Mouse (Mus musculus): Measurements from ENCODE around the gene Ccnyl1.
"Not testable (repeated sequence)": the region's sequence is repeated elsewhere in the genome, so short reads cannot be mapped to it uniquely, and the experiment has no call there.

Ccnyl1 gene

GRCm38 (mm10) chr1:64690213-64691013 is at the start of gene Ccnyl1:
TSS of gene Ccnyl1 (plus strand) at chr1:64690455.
- peak; percentile 95 for DNase-seq (ENCODE audit: low spot score)

- DNase-seq (ENCODE audit: low spot score), result no peak
Measured at GRCm38 (mm10) chr1:64641069-64641468, 49.2 kb upstream of the Ccnyl1 start.

GRCm38 (mm10) chr1:64642541-64642940 is 47.7 kb upstream of the Ccnyl1 start:
- DNase-seq (ENCODE audit: low spot score), result not testable (repeated sequence)

GRCm38 (mm10) chr1:64644513-64644912 is 45.7 kb upstream of the Ccnyl1 start:
- no peak for DNase-seq (ENCODE audit: low spot score)

- DNase-seq (ENCODE audit: low spot score), result peak; percentile 2
Measured at GRCm38 (mm10) chr1:64649362-64650124, 40.7 kb upstream of the Ccnyl1 start.

- DNase-seq (ENCODE audit: low spot score), result no peak
Measured at GRCm38 (mm10) chr1:64653701-64654100, 36.6 kb upstream of the Ccnyl1 start.

GRCm38 (mm10) chr1:64655415-64655814 is 34.8 kb upstream of the Ccnyl1 start:
- no peak for DNase-seq (ENCODE audit: low spot score)

- no peak for DNase-seq (ENCODE audit: low spot score)
Measured at GRCm38 (mm10) chr1:64656423-64657129, 33.7 kb upstream of the Ccnyl1 start.

- DNase-seq (ENCODE audit: low spot score), result no peak
Measured at GRCm38 (mm10) chr1:64658876-64659275, 31.4 kb upstream of the Ccnyl1 start.

GRCm38 (mm10) chr1:64667111-64667633 is 23.1 kb upstream of the Ccnyl1 start:
- no peak for DNase-seq (ENCODE audit: low spot score)

- DNase-seq (ENCODE audit: low spot score), result no peak
Measured at GRCm38 (mm10) chr1:64669451-64669850, 20.8 kb upstream of the Ccnyl1 start.

- no peak for DNase-seq (ENCODE audit: low spot score)
Measured at GRCm38 (mm10) chr1:64673931-64674330, 16.3 kb upstream of the Ccnyl1 start.

GRCm38 (mm10) chr1:64676060-64676839 is 14.0 kb upstream of the Ccnyl1 start:
- no peak for DNase-seq (ENCODE audit: low spot score)

GRCm38 (mm10) chr1:64681499-64681898 is 8.8 kb upstream of the Ccnyl1 start:
- no peak for DNase-seq (ENCODE audit: low spot score)

- DNase-seq (ENCODE audit: low spot score), result no peak
Measured at GRCm38 (mm10) chr1:64683039-64683438, 7.2 kb upstream of the Ccnyl1 start.

- no peak for DNase-seq (ENCODE audit: low spot score)
Measured at GRCm38 (mm10) chr1:64684440-64684839, 5.8 kb upstream of the Ccnyl1 start.

GRCm38 (mm10) chr1:64688046-64688445 is 2.2 kb upstream of the Ccnyl1 start:
- no peak for DNase-seq (ENCODE audit: low spot score)

- DNase-seq (ENCODE audit: low spot score), result no peak
Measured at GRCm38 (mm10) chr1:64689561-64690212, 568 bp upstream of the Ccnyl1 start.

- DNase-seq (ENCODE audit: low spot score), result peak; percentile 31
Measured at GRCm38 (mm10) chr1:64691121-64691551, 881 bp downstream of the Ccnyl1 start.

GRCm38 (mm10) chr1:64691581-64691980 is 1.3 kb downstream of the Ccnyl1 start:
- no peak for DNase-seq (ENCODE audit: low spot score)

- no peak for DNase-seq (ENCODE audit: low spot score)
Measured at GRCm38 (mm10) chr1:64695156-64695555, 4.9 kb downstream of the Ccnyl1 start.
